Mouse (Mus musculus): ENCODE results near the gene Gm15448. TPM values are rescaled to one million over a fixed set of nuclear protein-coding genes. Genes with fewer than 3 reads are reported as not detected.
"Not testable (repeated sequence)": the region's sequence is repeated elsewhere in the genome, so short reads cannot be mapped to it uniquely, and the experiment has no call there.

Gene Gm15448
- polyA plus RNA-seq (2016; fragmentation: Nextera tagmentation; extraction: Ambion mirVana): not detected in 2 replicates

GRCm38 (mm10) chr7:3825599-3825998 is at the start of gene Gm15448:
TSS of gene Gm15448 (minus strand) at chr7:3825687.
- 35% methylated on average over 1 of the region's 3 CpGs for WGBS
- H3K36me3 ChIP-seq; H3K4me1 ChIP-seq (replicated peaks); H3K4me2 ChIP-seq; H3K9ac ChIP-seq; H3K27ac ChIP-seq (ENCODE audit: poor library complexity, severe bottlenecking); H3K9me3 ChIP-seq (replicated peaks); H3K27me3 ChIP-seq (replicated peaks); H3K4me3 ChIP-seq; ATAC-seq (ENCODE audit: insufficient number of reproducible peaks, low FRiP score): not testable (repeated sequence)

- H3K36me3 ChIP-seq; H3K27me3 ChIP-seq (replicated peaks); H3K4me1 ChIP-seq (replicated peaks); H3K9me3 ChIP-seq (replicated peaks); H3K4me2 ChIP-seq; H3K9ac ChIP-seq; H3K27ac ChIP-seq (ENCODE audit: poor library complexity, severe bottlenecking); H3K4me3 ChIP-seq; ATAC-seq (ENCODE audit: insufficient number of reproducible peaks, low FRiP score): not testable (repeated sequence)
- WGBS: no CpG with 5 or more reads among the region's 1 CpGs
Measured at GRCm38 (mm10) chr7:3875032-3875431, 49.5 kb upstream of the Gm15448 start.

GRCm38 (mm10) chr7:3844951-3845350 is 19.5 kb upstream of the Gm15448 start, which contains the start of gene Pira2:
TSS of gene Pira2 (minus strand) at chr7:3845051.
- not testable (repeated sequence) for H3K4me1 ChIP-seq (replicated peaks); H3K27me3 ChIP-seq (replicated peaks); H3K9me3 ChIP-seq (replicated peaks); ATAC-seq (ENCODE audit: insufficient number of reproducible peaks, low FRiP score); H3K27ac ChIP-seq (ENCODE audit: poor library complexity, severe bottlenecking); H3K4me3 ChIP-seq; H3K9ac ChIP-seq; H3K36me3 ChIP-seq; H3K4me2 ChIP-seq
- no CpG with 5 or more reads among the region's 2 CpGs for WGBS

GRCm38 (mm10) chr7:3837854-3838253 is 12.4 kb upstream of the Gm15448 start:
- not testable (repeated sequence) for H3K27ac ChIP-seq (ENCODE audit: poor library complexity, severe bottlenecking); H3K27me3 ChIP-seq (replicated peaks); H3K36me3 ChIP-seq; H3K4me1 ChIP-seq (replicated peaks); H3K9me3 ChIP-seq (replicated peaks); H3K4me3 ChIP-seq; ATAC-seq (ENCODE audit: insufficient number of reproducible peaks, low FRiP score); H3K4me2 ChIP-seq; H3K9ac ChIP-seq
- no CpG with 5 or more reads among the region's 1 CpGs for WGBS

GRCm38 (mm10) chr7:3830633-3831032 is 5.1 kb upstream of the Gm15448 start:
- H3K9me3 ChIP-seq (replicated peaks); H3K9ac ChIP-seq; H3K36me3 ChIP-seq; ATAC-seq (ENCODE audit: insufficient number of reproducible peaks, low FRiP score); H3K4me2 ChIP-seq; H3K4me3 ChIP-seq; H3K27ac ChIP-seq (ENCODE audit: poor library complexity, severe bottlenecking); H3K27me3 ChIP-seq (replicated peaks); H3K4me1 ChIP-seq (replicated peaks): not testable (repeated sequence)

DNA sequence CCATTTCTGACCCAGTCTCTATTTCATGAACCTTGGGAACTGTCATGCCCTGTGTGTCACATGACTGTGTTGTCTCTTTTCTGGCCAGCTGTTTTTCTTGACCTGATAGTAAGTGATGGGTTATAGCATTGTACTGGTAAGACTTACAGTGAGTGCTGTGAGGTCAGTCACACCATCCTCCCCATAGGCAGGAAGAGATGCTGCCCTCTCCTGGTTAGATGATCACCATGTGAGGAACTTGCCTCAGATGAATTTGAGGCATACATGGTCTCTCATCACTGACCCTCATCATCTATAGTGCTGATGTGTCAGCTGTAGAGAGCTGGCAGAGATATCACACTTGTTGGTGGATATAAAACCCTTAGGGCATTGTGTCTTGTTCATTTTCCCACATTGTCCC is 13.6 kb downstream of the Gm15448 start:
- H3K27me3 ChIP-seq (replicated peaks); H3K9ac ChIP-seq; H3K36me3 ChIP-seq; H3K27ac ChIP-seq (ENCODE audit: poor library complexity, severe bottlenecking); ATAC-seq (ENCODE audit: insufficient number of reproducible peaks, low FRiP score); H3K9me3 ChIP-seq (replicated peaks); H3K4me1 ChIP-seq (replicated peaks); H3K4me2 ChIP-seq; H3K4me3 ChIP-seq: not testable (repeated sequence)

DNA sequence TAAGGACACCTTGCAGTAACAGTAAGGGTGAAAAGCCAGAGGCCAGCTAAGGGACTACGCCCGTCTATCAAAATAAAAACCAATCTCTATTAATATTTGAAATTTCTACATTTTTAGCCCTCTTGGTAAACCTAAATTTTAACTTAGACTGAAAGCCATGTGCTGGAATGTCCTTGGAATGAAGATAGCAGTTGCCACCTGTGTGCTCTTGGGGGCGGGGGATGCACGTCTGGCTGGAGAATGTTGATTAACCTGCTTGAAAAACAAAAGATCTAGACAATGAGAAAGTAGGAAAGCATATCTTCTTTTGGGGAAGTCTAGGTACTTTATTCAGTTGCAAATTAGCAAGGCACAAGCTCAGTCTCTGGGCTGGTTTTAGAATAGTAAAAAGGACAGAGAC is 22.6 kb downstream of the Gm15448 start:
- not testable (repeated sequence) for H3K27ac ChIP-seq (ENCODE audit: poor library complexity, severe bottlenecking); H3K9ac ChIP-seq; H3K4me1 ChIP-seq (replicated peaks); H3K4me2 ChIP-seq; H3K36me3 ChIP-seq; H3K4me3 ChIP-seq; ATAC-seq (ENCODE audit: insufficient number of reproducible peaks, low FRiP score); H3K9me3 ChIP-seq (replicated peaks); H3K27me3 ChIP-seq (replicated peaks)
- 81% methylated on average over 4 of the region's 4 CpGs for WGBS

DNA sequence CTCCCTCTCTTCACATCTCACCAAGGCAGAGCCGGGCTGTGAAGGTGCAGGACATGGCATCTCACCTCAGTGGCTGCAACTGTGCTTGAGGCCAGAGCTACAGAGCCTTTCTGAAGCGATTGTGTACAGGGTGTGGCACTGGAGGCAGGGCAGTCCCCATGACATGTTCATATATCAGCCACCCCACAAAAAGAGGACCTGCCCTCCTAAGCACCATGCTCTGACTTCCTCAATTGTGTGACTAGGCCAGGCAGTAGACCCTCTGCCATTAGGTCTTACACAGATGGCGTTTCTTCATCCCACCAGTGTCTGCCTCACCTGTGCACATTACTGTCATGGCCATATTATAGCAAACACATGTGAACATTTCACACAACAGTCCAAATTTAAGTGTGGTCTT is 25.5 kb downstream of the Gm15448 start:
- not testable (repeated sequence) for H3K27ac ChIP-seq (ENCODE audit: poor library complexity, severe bottlenecking); H3K9me3 ChIP-seq (replicated peaks); H3K4me1 ChIP-seq (replicated peaks); H3K4me2 ChIP-seq; H3K36me3 ChIP-seq; ATAC-seq (ENCODE audit: insufficient number of reproducible peaks, low FRiP score); H3K4me3 ChIP-seq; H3K27me3 ChIP-seq (replicated peaks); H3K9ac ChIP-seq
- WGBS: 60% methylated on average over 3 of the region's 3 CpGs

DNA sequence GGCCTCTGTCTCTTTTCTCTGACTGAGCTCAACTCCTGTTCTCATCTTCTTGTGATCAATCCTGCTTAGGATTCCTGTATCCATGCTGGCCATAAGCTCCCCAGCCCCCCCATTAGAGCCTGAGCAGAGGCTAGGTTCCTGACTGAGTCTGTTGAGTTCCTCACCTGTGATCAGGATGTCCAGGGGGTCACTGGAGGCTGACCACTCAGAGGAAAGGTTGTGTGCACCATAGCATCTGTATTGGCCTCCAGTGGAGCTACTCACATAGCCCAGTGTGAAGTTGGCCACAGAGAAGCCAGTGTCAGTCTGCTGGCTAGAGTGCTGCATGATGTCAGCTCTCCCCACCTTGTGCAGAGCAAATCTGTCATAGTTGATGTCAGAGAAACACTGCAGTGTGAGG is 29.2 kb downstream of the Gm15448 start:
- not testable (repeated sequence) for H3K4me3 ChIP-seq; H3K9ac ChIP-seq; H3K4me1 ChIP-seq (replicated peaks); H3K9me3 ChIP-seq (replicated peaks); H3K4me2 ChIP-seq; ATAC-seq (ENCODE audit: insufficient number of reproducible peaks, low FRiP score); H3K27ac ChIP-seq (ENCODE audit: poor library complexity, severe bottlenecking); H3K36me3 ChIP-seq; H3K27me3 ChIP-seq (replicated peaks)

Other genes with a start within 250 kb of the Gm15448 start
- 0.09 and 0.23 TPM in 2 replicates for gene Oscar, start 209.5 kb downstream of the Gm15448 start, polyA plus RNA-seq (2016; fragmentation: Nextera tagmentation; extraction: Ambion mirVana)
- 550 and 560 TPM in 2 replicates for gene Ndufa3, start 208.3 kb downstream of the Gm15448 start, polyA plus RNA-seq (2016; fragmentation: Nextera tagmentation; extraction: Ambion mirVana)
- 18.6 and 19.8 TPM in 2 replicates for gene Tfpt, start 195.8 kb downstream of the Gm15448 start, polyA plus RNA-seq (2016; fragmentation: Nextera tagmentation; extraction: Ambion mirVana)
- 63.7 and 68.0 TPM in 2 replicates for gene Prpf31, start 195.7 kb downstream of the Gm15448 start, polyA plus RNA-seq (2016; fragmentation: Nextera tagmentation; extraction: Ambion mirVana)
- gene Cnot3, start 180.4 kb downstream of the Gm15448 start, polyA plus RNA-seq (2016; fragmentation: Nextera tagmentation; extraction: Ambion mirVana): 35.8 and 41.9 TPM in 2 replicates
- 20.5 and 21.4 TPM in 2 replicates for gene Leng1, start 159.8 kb downstream of the Gm15448 start, polyA plus RNA-seq (2016; fragmentation: Nextera tagmentation; extraction: Ambion mirVana)
- gene Tmc4, start 148.1 kb downstream of the Gm15448 start, polyA plus RNA-seq (2016; fragmentation: Nextera tagmentation; extraction: Ambion mirVana): 4.4 and 4.6 TPM in 2 replicates
- gene Tsen34, start 132.8 kb downstream of the Gm15448 start, polyA plus RNA-seq (2016; fragmentation: Nextera tagmentation; extraction: Ambion mirVana): 206 and 218 TPM in 2 replicates
- gene Mboat7, start 132.2 kb downstream of the Gm15448 start, polyA plus RNA-seq (2016; fragmentation: Nextera tagmentation; extraction: Ambion mirVana): 40.7 TPM in 2 replicates
- gene Rps9, start 121.7 kb downstream of the Gm15448 start, polyA plus RNA-seq (2016; fragmentation: Nextera tagmentation; extraction: Ambion mirVana): 866 and 893 TPM in 2 replicates
- 0.04 and 0.12 TPM in 2 replicates for gene Pirb, start 105.3 kb downstream of the Gm15448 start, polyA plus RNA-seq (2016; fragmentation: Nextera tagmentation; extraction: Ambion mirVana)
- not detected in 2 replicates for gene Pira2, start 19.4 kb upstream of the Gm15448 start, polyA plus RNA-seq (2016; fragmentation: Nextera tagmentation; extraction: Ambion mirVana)
- gene Gm14548, start 72.4 kb upstream of the Gm15448 start, polyA plus RNA-seq (2016; fragmentation: Nextera tagmentation; extraction: Ambion mirVana): not detected in 2 replicates
- gene Lilra6, start 89.8 kb upstream of the Gm15448 start, polyA plus RNA-seq (2016; fragmentation: Nextera tagmentation; extraction: Ambion mirVana): not detected in 2 replicates
- 0.61 and 0.85 TPM in 2 replicates for gene Lair1, start 237.5 kb upstream of the Gm15448 start, polyA plus RNA-seq (2016; fragmentation: Nextera tagmentation; extraction: Ambion mirVana)